Mouse (Mus musculus) urinary bladder, postnatal 14 days (tissue): ENCODE data around the gene Cdh13.

Experiments
- DNase-seq: peaks from one replicate; pipeline ENCODE4 v3.0.0; 2021; ENCODE audit warnings: low spot score

Cdh13 gene

DNA sequence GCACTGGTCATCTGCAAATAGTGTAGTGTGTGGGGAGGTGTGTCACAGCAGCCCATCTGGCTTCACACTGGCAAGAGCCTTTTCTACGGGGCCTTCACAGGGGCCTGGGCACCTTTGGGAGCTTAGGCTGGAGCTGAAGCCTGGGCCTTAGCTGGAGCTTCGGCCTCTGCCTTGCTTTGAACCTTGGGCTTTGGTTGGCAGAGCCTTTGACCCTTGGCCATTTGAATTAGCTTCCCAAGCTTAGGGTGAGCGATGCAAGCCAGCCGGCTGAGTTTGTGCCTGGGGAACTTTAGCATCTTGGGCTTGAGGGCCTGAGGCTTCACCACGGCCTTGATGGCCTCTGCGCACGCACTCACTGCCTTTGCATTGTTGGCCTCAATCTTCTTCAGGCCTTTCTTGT is 98.1 kb downstream of the Cdh13 start:
- no peak for DNase-seq

DNA sequence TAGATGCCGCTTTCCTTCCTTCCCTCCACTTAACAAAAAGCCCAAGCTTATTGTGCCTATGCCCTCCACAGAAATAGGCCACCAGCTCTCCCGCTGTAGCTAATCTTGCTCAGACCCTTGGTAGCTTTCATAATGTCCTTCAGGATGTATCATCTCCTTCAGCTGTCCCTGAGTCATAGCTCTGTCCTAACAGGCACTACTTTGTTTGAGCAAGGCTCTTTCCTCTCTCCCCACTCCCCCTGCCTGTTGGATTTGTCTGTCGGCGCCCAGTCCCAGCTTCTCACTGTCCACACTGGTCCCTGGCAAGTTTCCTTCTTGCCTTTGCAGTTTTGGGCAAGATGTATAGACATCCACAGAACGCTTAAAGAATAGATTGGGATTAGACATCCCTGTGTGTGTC is 100.8 kb downstream of the Cdh13 start:
- DNase-seq: no peak

DNA sequence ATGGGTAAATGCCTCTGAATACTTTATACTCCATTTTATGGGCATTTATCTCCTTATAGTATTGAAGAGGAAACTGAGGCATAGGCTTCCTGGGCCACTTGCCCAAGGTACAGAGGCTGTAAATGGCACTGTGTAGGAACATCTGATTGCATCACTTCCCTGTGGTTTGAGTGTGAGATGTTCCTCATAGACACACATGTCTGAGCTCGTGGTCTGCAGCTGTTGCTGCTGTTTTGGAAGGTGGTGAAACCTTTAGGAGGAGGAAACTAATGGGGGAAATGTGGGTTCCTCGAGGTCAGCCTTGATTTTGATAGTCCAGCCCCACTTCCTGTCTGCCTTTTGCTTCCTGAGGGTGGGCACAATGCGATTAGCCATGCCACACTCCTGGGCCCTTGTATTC is 105.9 kb downstream of the Cdh13 start:
- DNase-seq: no peak

DNA sequence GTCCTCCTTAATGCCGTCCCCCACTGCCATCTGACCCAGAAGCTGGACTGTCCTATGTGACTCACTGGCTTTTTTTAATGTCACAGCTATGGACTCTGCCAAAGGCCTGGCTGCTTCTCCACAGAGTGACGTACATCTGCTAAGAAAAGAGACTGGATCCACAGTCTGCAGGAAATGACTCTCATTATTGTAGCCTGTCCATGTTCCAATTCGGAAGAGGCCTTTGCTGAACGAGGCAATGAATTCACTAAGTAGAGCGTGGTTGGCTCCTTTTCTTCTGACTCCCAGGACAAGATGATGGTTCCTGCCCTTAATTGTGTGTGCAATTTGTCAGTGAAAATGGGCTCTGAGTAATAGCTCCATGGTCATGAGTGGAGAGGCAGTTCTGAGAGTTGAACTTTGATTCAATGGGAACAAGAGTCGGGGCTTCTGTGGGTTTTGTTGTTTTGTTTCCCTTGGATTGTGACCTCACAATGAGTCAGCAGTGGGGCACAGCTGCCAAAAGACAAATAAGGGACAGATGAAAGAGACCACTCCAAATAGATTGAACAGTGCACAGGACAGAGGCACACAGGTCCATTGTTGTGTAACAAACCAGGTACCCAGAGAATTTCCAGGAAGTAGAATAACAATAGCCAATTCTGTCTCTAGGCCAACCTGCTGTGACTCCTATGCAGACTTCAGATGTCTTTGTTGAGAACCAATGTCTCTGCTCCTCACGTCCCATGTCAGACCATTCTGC is 110.5 kb downstream of the Cdh13 start:
- no peak for DNase-seq

DNA sequence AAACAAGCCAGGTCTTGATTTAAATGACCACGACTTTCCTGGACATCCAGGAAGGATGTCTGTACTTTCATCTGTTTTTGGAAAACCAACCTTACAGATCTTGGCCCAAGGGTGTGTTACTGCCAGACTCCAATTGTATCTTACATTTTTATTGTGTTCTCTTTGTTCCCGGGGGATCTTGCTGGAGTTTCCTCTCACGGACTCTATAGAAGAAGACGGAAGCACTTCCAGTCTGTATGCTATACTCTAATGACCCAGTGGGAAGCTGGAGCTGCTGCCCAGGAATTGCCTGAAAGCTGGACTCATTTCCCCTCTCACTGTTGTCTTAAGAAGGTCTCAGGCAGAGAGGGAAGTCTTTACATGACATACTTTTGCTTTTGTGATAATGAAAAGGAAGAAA is 111.6 kb downstream of the Cdh13 start:
- DNase-seq: no peak

DNA sequence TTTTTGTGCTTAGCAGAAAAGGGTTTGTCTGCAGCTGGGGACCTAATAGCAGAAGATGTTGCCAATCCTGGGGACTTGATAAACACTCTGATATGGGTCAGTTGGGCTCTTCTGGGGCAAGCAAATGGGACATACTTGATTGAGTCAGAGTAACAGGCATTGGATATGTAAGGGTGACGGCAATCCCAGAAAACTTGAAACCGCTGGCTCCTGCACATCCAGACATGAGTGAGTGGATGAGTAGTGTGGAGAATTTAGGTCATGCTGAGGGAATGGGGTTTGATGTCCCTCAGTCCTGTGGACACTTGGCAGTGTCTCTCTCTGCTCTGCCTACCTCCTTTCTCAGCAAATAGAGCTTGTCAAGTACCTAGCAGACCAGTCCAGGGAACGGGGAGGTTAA is 121.3 kb downstream of the Cdh13 start:
- no peak for DNase-seq

DNA sequence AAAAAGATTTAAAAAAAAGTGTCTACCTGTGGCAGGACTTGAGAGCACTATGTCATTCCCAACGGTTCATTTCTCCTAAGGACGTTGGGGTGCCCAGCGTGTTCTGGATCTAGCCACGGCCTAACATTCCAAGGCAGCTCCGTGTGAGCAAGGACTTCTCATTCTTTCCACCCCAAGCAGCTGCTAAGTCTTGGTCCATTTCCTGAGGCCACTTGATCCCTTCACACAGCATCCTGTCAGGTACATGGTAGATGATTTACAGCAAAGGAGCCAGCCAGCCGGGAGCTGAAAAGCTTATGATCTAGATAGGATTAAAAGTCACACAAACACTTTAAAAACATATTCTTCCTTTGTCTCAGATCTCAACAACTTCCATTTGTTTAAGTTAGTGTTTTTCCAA is 123.8 kb downstream of the Cdh13 start:
- no peak for DNase-seq

DNA sequence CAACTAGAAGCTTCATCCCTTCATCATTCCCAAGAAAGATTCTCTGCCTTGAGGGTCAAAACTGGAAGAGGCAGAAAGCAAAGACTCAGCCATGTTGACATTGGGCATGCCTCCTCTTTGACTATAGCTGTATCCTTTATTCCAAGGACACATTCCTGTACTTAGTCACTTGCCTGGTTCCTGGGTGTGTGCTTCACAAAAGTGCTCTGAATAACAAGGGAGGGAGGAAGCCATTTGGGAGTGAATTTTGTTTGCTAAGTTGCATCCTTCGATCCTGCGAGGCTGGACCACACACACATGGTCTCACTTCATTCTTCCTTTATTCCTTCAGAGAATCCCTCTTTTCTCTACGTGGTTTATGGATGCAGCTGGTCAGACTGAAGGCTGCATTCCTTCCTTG is 125.9 kb downstream of the Cdh13 start:
- DNase-seq: no peak

DNA sequence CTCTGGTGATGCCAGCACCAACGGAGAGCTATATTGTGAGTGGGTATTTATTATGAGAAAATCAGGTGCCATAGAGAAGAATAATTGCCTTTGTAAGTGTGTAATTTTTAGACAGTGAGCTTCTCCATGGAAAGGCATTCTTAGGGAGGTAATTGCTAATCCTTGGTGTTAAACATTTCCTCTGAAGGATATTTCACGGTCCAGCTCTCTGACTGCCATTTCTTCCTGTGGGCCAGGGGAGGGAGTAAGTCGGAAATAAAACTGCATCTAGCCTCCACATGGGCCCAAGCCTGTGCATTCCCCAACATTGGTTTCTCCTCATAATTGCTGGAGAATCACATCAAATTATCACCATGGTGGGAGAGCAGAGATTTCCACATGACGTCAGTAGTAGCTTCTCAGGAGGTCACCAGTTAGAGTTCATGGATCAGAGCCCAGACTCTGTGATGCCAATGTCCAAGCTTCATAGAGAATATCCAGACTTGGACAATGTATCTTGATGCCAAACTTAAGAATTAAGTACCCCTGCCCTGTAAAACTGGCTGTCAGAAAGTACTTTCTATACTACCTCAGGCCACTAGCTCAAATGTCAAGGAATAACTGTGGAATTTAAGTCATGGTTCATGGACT is 126.9 kb downstream of the Cdh13 start:
- DNase-seq: no peak

DNA sequence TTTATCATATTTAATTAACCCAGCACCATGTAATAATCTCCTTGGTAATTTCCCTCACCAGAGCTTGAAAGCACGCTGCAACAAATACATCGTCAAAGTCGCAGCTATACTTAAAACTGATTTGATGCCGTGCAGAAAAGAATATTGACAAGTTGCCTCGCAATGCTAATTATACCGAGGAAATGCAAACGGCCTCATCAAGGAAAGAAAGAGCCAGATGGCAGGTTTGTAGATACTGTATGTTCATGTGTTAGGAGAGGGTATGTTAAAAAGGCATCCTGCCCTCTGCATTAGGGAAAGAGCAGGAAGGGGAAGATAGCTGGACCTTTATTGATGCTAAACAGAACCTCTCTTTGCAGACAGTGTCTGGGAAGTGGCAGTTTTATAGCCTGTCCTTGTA is 132.1 kb downstream of the Cdh13 start:
- DNase-seq: no peak

DNA sequence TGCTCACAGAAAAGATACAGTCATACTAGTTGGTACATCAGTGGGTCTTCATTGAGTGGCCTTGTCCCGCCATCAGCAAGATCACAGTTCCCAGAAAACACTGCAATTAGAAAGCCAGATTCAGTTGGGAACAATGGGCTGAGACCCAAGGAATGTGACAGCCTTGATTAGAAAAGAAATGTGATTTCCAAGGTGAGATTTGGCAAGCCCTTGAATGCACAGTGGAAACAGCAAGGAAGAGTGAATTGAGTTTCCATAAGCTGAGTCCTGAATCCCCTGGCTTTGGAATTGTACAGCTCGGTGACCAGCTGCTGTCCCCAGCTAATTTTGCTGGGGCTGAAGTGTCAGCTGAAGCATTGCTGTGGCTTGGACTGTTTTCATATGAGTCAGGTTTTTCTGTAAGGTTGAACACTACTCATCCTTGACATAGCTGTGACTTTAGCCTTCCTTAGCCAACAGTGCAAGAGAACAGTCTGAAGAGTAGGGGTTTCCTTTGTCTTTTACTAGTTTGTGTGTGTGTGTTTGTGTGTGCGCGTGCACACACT is 133.3 kb downstream of the Cdh13 start:
- no peak for DNase-seq

DNA sequence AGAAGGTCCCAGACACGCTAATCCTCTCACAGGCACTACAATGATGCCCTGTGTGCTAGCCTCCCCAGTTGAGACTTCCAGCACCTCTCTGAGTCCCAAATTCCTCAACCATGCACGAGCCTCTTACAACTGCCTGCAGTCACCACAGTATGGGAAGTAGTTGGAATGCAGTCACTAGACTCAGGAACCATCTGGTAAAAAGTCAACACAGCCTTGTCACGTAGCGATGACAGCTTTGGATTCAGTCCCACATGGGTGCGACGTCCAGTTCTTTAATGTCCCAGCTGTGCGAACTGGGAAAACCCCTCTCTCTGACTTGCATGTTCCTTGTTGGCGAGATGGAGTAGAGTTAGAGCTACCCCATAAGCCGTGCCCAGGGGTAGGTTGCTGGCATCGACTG is 139.1 kb downstream of the Cdh13 start:
- no peak for DNase-seq

DNA sequence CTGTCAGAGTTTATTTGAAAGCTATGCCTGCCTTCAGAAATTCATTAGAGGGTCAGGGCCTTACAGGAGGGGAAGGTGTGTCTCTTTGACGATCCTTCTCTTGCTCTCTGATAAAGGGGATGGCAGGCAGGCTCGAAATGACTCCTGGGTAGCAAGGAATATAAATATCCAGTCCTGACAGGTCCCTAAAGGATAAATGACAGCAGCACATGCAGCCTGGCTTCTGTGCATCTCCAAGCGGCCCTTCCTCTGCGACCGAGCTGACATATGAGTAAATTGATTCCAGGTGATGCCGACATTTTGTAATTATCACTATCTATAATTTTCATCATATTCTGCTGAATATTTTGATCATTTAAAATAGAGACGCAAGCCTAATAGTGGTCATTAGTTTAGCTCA is 145.4 kb downstream of the Cdh13 start:
- no peak for DNase-seq

DNA sequence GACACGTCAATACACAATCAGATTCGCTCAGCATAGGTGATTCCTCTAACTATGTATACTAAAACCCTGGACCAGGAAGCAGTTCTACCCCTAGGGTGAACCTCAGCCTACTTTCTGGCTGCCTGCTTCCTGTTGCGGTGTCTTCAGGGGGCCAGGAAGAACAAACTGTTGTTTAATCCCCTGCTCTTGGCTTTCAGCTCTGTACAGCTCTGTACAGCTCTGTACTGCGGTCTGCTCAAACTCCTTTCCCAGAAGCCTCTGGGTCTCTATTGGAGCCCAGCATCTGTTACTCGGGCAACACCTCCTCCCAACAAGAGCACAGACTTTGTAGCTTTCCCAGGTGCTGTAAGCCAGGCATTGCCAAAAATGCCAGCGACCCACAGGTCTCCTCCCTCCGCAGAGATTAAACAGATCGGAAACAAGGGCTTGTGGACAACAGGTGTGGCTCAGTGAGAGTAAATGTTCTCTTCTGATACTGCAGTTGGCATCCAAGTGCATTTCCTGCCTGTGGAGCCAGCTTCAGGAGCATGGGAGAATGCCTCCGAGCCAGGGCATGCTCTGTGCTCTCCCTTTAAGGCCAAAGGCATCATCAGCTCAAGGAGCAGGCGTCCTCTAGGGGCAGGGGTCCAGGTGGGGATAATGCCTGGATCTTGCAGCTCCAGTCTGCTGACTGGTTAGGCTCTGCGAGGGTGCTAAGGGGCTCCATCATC is 148.4 kb downstream of the Cdh13 start:
- no peak for DNase-seq

DNA sequence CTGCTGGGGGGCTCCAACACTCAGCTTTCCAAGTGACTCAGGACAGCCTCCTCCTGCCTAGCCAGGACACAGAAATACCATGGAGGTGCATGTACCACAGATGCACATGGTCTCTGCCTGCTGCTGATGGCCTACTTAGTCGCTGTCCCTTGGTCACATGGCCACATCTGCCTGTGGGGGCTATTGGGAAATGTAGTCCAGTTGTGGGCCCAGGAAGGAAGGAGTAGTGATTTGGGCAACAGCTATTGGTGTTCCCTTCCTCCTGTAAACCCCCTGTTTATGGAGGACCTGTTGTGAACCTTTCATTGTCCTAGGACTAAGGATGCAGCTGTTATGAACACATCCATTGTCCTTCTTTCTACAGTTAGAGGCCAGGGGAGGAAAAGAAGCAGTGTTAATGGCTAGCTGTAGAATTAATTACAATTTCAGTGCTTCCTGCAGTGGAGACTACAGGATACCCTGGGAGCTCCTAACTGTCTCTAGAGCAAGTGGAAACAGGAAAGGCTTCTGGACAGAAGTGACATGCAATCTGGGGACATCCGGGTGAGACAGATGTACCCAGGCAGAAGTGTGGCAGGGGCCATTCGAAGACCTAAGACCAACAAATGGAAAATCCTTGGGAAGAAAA is 150.1 kb downstream of the Cdh13 start:
- no peak for DNase-seq

DNA sequence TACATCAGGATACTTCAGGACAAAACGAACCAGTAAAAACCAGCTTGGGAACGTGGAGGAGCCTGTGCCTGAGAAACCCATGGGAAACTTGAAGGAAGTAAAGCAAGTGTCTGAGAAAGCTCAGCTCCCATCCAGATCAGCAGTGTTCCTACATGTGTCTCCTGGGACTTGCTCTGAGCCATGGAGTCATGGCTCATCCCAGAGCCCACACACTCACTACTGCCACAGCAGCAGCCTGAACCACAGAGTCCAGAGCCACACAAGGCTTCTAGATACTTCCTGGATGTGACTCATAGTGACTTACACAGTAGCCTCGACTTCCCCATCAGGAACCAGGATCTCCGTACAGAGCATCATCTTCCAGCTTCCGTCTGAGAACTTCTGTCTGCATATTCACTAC is 153.2 kb downstream of the Cdh13 start:
- DNase-seq: no peak

DNA sequence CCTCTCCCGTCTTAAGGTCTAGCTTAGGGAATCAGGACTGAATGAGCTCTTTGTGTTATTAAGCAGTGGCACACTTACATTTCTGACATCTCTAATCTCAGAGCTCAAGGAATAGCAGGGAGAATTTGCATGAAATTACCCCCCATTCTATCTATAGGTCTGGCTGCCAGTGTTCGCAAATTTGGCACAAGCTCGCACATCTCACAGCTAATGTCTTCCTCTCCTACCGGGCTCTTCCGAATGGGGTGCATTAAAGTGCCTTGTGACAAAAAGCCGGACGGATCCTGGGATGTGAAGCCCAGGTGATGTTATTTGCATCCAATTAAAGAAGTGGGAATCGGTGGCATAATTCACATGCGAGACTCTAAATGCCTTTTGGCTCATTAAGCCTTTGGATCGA is 153.6 kb downstream of the Cdh13 start:
- DNase-seq: no peak

DNA sequence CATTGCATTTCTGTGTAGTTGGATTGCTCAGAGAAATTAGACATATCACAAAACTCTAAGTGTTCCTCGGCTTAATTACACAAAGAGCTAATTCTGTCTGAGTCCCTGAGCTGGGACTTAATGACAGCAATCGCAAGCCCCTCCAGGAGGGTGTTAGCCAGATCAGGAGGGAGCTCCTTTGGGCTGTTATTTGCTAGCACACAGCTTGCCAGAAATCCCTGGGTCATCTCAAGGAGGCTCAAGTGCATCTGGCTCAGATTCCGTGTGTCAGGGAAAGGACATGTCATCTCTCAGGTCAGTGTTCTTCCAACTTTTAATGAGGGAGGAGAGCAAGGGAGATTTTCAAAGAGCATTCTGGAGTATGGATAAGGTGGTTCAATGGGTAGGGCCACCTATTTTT is 154.3 kb downstream of the Cdh13 start:
- no peak for DNase-seq

DNA sequence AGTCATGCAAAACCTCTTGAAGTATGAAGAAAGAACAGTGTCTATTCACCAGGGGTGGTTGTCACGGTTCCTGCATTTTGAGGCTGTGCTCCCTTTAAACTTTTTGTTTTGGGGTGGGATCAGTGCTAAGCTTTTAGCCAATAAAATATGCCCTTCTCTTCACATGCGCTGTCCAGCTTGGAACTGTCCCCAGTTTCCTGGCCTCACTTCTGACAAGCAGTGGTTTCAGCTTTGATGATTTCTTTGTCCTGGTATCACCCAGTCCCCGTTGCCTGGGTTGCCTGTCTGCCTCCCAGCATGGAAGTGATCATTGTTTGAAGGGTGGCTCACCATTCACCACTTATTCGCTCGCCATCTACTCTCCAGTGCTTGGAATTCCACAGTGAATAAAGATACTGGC is 156.3 kb downstream of the Cdh13 start:
- DNase-seq: no peak

DNA sequence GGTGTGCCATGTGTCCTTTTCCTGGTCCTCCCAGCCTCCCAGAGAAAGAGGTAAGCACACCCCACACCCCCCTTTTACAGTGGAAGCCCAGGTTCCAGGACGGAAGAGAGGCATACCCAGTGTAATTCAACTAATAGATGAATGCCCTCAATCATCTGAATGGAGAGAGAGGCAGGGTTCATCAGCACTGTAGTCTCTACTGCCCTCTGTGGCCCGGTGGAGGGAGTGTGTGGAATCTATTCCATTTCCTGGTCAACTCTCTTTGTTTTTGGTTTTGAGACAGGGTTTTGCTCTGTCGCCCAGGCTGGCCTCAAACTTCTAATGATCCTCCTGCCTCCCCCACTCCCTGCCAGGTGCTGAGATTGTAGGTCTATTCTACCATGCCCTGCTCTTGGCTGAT is 159.8 kb downstream of the Cdh13 start:
- no peak for DNase-seq

DNA sequence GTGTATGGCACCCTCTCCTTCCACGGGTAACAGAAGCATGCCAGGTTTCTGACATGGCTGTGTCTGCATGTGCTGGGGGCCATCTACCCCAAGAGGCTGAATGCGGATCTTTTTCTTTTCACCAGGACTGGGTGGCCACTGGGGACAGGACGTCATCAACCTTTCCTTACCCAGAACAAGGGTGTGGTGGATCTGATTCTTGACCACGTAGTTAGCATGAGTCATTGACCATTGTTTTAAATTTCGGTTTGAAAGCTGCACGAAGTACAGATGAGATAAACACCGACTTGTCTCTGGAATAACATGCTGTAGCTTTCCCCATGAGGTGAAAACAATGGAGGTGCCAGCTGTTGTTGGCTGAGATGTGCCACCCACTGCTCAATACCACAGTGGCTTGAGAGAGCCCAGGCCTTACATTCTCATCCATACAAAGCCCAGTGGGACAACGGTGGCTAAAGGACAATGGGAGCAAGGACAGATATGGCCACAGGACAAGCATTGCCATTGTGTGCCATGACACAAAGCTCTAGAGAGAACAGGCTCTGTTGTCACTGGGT is 161.2 kb downstream of the Cdh13 start:
- DNase-seq: no peak

DNA sequence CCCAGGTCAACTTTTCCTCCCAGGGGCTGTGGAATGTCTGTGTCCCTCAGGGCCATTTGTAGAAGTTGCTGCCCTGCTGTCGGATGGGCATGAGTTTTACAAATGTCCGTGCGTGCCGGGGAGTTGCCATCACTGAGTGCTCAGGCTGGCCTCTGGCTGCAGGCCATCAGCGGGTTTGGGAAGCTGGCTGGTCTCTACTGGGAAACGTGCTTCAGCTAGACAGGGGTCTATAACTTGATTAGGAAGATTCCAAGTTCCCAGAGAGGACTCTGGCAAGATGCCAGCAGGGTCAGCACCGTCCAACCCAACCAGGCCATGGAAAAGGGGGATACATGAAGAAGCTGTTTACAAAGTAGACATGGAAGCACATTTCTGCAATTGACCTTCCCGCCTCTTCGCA is 163.0 kb downstream of the Cdh13 start:
- DNase-seq: no peak
